Mouse (Mus musculus) limb, embryonic 13.5 days (tissue): ENCODE data around the gene Mast4. TPM values are rescaled to one million over a fixed set of nuclear protein-coding genes. Genes with fewer than 3 reads are reported as not detected.
A peak's percentile ranks its signal among the peaks of the same experiment; 100 is the strongest.

Experiments
- ATAC-seq: fragments of 200-750 bp; cut with Nextera tagmentation; 2 replicates; pipeline ENCODE4 v1.8.0; 2017; ENCODE audit warnings: low read depth, moderate number of reproducible peaks, moderate TSS enrichment; ENCODE audit not compliant: low FRiP score
- H3K27ac ChIP-seq: fragments of 300-500 bp; sonication (generic); 2 replicates; pipeline ENCODE4 v1.5.1; 2015; ENCODE audit warnings: inconsistent platforms, mild to moderate bottlenecking, moderate library complexity
- H3K27me3 ChIP-seq: fragments of 300-500 bp; sonication (generic); 2 replicates; pipeline ENCODE4 v1.6.1; 2015; ENCODE audit warnings: mild to moderate bottlenecking, inconsistent platforms
- H3K36me3 ChIP-seq: fragments of 300-500 bp; sonication (generic); 2 replicates; pipeline ENCODE4 v1.6.1; 2015; ENCODE audit warnings: inconsistent platforms, mild to moderate bottlenecking, moderate library complexity
- H3K4me1 ChIP-seq: fragments of 300-500 bp; sonication (generic); 2 replicates; pipeline ENCODE4 v1.6.1; 2015; ENCODE audit warnings: inconsistent platforms
- H3K4me2 ChIP-seq: fragments of 300-500 bp; sonication (generic); replicated peaks from 2 replicates; pipeline ENCODE4 v1.6.1; 2015; ENCODE audit warnings: inconsistent platforms, mild to moderate bottlenecking, moderate library complexity
- H3K4me3 ChIP-seq: fragments of 300-500 bp; sonication (generic); 2 replicates; pipeline ENCODE4 v1.5.1; 2015; ENCODE audit warnings: moderate library complexity, mild to moderate bottlenecking, inconsistent platforms
- H3K9ac ChIP-seq: fragments of 300-500 bp; sonication (generic); 2 replicates; pipeline ENCODE4 v1.6.1; 2015; ENCODE audit warnings: mild to moderate bottlenecking, inconsistent platforms
- H3K9me3 ChIP-seq: fragments of 300-500 bp; sonication (generic); 2 replicates; pipeline ENCODE4 v1.6.1; 2016; ENCODE audit warnings: inconsistent platforms
- WGBS: fragments of 180-500 bp; shearing (Covaris S2); methylation state at CpG from one replicate; pipeline ENCODE4 v1.1.7; 2015; 5-methylcytosine and 5-hydroxymethylcytosine counted together
- polyA plus RNA-seq: library from polyadenylated mRNA; unstranded; fragments of >200 nt; fragmentation: Nextera tagmentation; extraction: Ambion mirVana; gene quantifications from 2 replicates; pipeline ENCODE4 v1.2.1, GENCODE M21; 2015

Gene Mast4
- polyA plus RNA-seq, 1 experiment from 2014 or later: 23.2 TPM

- no peak overlapping the region for H3K27ac ChIP-seq
- peaks cover 3% of the 10 kb centered on the region; the same call in 1 of the 2 replicates for H3K4me1 ChIP-seq
- WGBS: 75% methylated on average over 3 of the region's 3 CpGs
- no peaks in the 10 kb centered on the region for H3K27me3 ChIP-seq
- no peaks in the 10 kb centered on the region for H3K36me3 ChIP-seq
- no peak overlapping the region for H3K4me3 ChIP-seq
- ATAC-seq: no peak
- H3K9ac ChIP-seq: no peak overlapping the region
- H3K9me3 ChIP-seq: 0 out of 2 replicates have a peak, but pooled peaks cover 3% of the 10 kb centered on the region
- no peak overlapping the region for H3K4me2 ChIP-seq
Measured at GRCm38 (mm10) chr13:103260414-103260813, 73.9 kb downstream of the Mast4 start.

GRCm38 (mm10) chr13:103258106-103258505 is 76.2 kb downstream of the Mast4 start:
- no peak overlapping the region for H3K27ac ChIP-seq
- no peaks in the 10 kb centered on the region for H3K27me3 ChIP-seq
- H3K36me3 ChIP-seq: no peaks in the 10 kb centered on the region
- no peaks in the 10 kb centered on the region for H3K9me3 ChIP-seq
- H3K4me3 ChIP-seq: no peak overlapping the region
- no peak for ATAC-seq
- no peak overlapping the region for H3K4me2 ChIP-seq
- WGBS: 67% methylated on average over 3 of the region's 3 CpGs
- H3K9ac ChIP-seq: no peak overlapping the region
- H3K4me1 ChIP-seq: peaks cover 10% of the 10 kb centered on the region; the same call in 1 of the 2 replicates

- WGBS: 87% methylated on average over 3 of the region's 3 CpGs
- ATAC-seq: no peak; the same call in 1 of the 2 replicates
- Histone ChIP-seq H3K9ac (no peak overlapping the region), H3K36me3 (no peaks in the 10 kb centered on the region), H3K27me3 (no peaks in the 10 kb centered on the region), H3K4me2 (no peak overlapping the region), H3K4me3 (no peak overlapping the region), H3K27ac (no peak overlapping the region), H3K4me1 (peaks cover 14% of the 10 kb centered on the region; the same call in 1 of the 2 replicates), H3K9me3 (no peaks in the 10 kb centered on the region)
Measured at GRCm38 (mm10) chr13:103254861-103255260, 79.4 kb downstream of the Mast4 start.

- Histone ChIP-seq H3K4me3 (no peak overlapping the region), H3K27me3 (no peaks in the 10 kb centered on the region), H3K4me2 (no peak overlapping the region), H3K36me3 (no peaks in the 10 kb centered on the region), H3K4me1 (peaks cover 17% of the 10 kb centered on the region; the same call in 1 of the 2 replicates), H3K9me3 (no peaks in the 10 kb centered on the region), H3K27ac (no peak overlapping the region), H3K9ac (no peak overlapping the region)
- WGBS: 60% methylated on average over 6 of the region's 6 CpGs
- peak; percentile 66 for ATAC-seq
Measured at GRCm38 (mm10) chr13:103253077-103253476, 81.2 kb downstream of the Mast4 start.

GRCm38 (mm10) chr13:103248102-103249054 is 85.9 kb downstream of the Mast4 start:
- Histone ChIP-seq H3K36me3 (no peaks in the 10 kb centered on the region), H3K4me2 (no peak overlapping the region), H3K4me3 (no peak overlapping the region), H3K4me1 (peaks cover 13% of the 10 kb centered on the region; the same call in 1 of the 2 replicates), H3K27me3 (no peaks in the 10 kb centered on the region), H3K9me3 (no peaks in the 10 kb centered on the region), H3K27ac (no peak overlapping the region), H3K9ac (no peak overlapping the region)
- WGBS: 42% methylated on average over 14 of the region's 14 CpGs
- no peak for ATAC-seq

- no peak for ATAC-seq
- Histone ChIP-seq H3K9ac (no peak overlapping the region), H3K4me1 (0 out of 2 replicates have a peak, but pooled peaks cover 6% of the 10 kb centered on the region), H3K9me3 (no peaks in the 10 kb centered on the region), H3K36me3 (no peaks in the 10 kb centered on the region), H3K27ac (no peak overlapping the region), H3K27me3 (no peaks in the 10 kb centered on the region), H3K4me3 (no peak overlapping the region), H3K4me2 (no peak overlapping the region)
- 62% methylated on average over 5 of the region's 5 CpGs for WGBS
Measured at GRCm38 (mm10) chr13:103246973-103247718, 87.2 kb downstream of the Mast4 start.

- Histone ChIP-seq H3K27me3 (no peaks in the 10 kb centered on the region), H3K27ac (no peak overlapping the region), H3K4me3 (no peak overlapping the region), H3K4me1 (0 out of 2 replicates have a peak, but pooled peaks cover 6% of the 10 kb centered on the region), H3K36me3 (no peaks in the 10 kb centered on the region), H3K9ac (no peak overlapping the region), H3K9me3 (no peaks in the 10 kb centered on the region), H3K4me2 (no peak overlapping the region)
- no peak for ATAC-seq
- WGBS: 86% methylated on average over 5 of the region's 5 CpGs
Measured at GRCm38 (mm10) chr13:103245431-103245830, 88.9 kb downstream of the Mast4 start.

GRCm38 (mm10) chr13:103244053-103244452 is 90.2 kb downstream of the Mast4 start:
- WGBS: 68% methylated on average over 4 of the region's 4 CpGs
- Histone ChIP-seq H3K4me3 (no peak overlapping the region), H3K4me1 (0 out of 2 replicates have a peak, but pooled peaks cover 6% of the 10 kb centered on the region), H3K27me3 (no peaks in the 10 kb centered on the region), H3K4me2 (no peak overlapping the region), H3K27ac (no peak overlapping the region), H3K9ac (no peak overlapping the region), H3K9me3 (no peaks in the 10 kb centered on the region), H3K36me3 (no peaks in the 10 kb centered on the region)
- ATAC-seq: no peak

- Histone ChIP-seq H3K27ac (no peak overlapping the region), H3K9me3 (no peaks in the 10 kb centered on the region), H3K27me3 (no peaks in the 10 kb centered on the region), H3K4me1 (no peaks in the 10 kb centered on the region), H3K36me3 (no peaks in the 10 kb centered on the region), H3K4me2 (no peak overlapping the region), H3K4me3 (no peak overlapping the region), H3K9ac (no peak overlapping the region)
- no peak for ATAC-seq
- 84% methylated on average over 4 of the region's 4 CpGs for WGBS
Measured at GRCm38 (mm10) chr13:103241092-103241491, 93.2 kb downstream of the Mast4 start.

- 92% methylated on average over 8 of the region's 8 CpGs for WGBS
- no peak overlapping the region for H3K4me2 ChIP-seq
- no peak for ATAC-seq
- no peaks in the 10 kb centered on the region for H3K4me1 ChIP-seq
- no peaks in the 10 kb centered on the region for H3K27me3 ChIP-seq
- H3K36me3 ChIP-seq: no peaks in the 10 kb centered on the region
- H3K9me3 ChIP-seq: no peaks in the 10 kb centered on the region
- no peak overlapping the region for H3K9ac ChIP-seq
- no peak overlapping the region for H3K4me3 ChIP-seq
- H3K27ac ChIP-seq: no peak overlapping the region
Measured at GRCm38 (mm10) chr13:103239654-103240053, 94.6 kb downstream of the Mast4 start.

- no peak overlapping the region for H3K4me2 ChIP-seq
- H3K9ac ChIP-seq: no peak overlapping the region
- H3K27ac ChIP-seq: no peak overlapping the region
- no peaks in the 10 kb centered on the region for H3K9me3 ChIP-seq
- H3K36me3 ChIP-seq: no peaks in the 10 kb centered on the region
- H3K4me1 ChIP-seq: no peaks in the 10 kb centered on the region
- H3K27me3 ChIP-seq: no peaks in the 10 kb centered on the region
- no peak overlapping the region for H3K4me3 ChIP-seq
- ATAC-seq: no peak
- WGBS: 90% methylated on average over 7 of the region's 7 CpGs
Measured at GRCm38 (mm10) chr13:103238034-103238705, 96.1 kb downstream of the Mast4 start.
